Mouse (Mus musculus) granulocyte monocyte progenitor cell, adult 5-6 weeks (primary cell): ENCODE results near the gene Fcgr2b. TPM values are rescaled to one million over a fixed set of nuclear protein-coding genes. Genes with fewer than 3 reads are reported as not detected.

ENCODE experiments used
- ATAC-seq: replicated peaks from 2 replicates; pipeline ENCODE4 v1.8.0; 2016; ENCODE audit warnings: mild to moderate bottlenecking, moderate TSS enrichment, inconsistent platforms; ENCODE audit not compliant: poor library complexity, severe bottlenecking
- total RNA-seq, 2 experiments: library from RNA; stranded (forward) in 1 of 2; stranded (reverse) in 1 of 2; fragments of 200-712, 200-1000 nt in 1 of 2; fragments of >200 nt in 1 of 2; fragmentation: Nextera tagmentation in 1 of 2; gene quantifications; 2 replicates each; pipeline ENCODE4 v1.2.3; 2014 to 2017

The Fcgr2b gene
- total RNA-seq (2014; fragmentation: Nextera tagmentation), result 106 and 115 TPM in 2 replicates
- total RNA-seq (2017), result 106 and 143 TPM in 2 replicates

DNA sequence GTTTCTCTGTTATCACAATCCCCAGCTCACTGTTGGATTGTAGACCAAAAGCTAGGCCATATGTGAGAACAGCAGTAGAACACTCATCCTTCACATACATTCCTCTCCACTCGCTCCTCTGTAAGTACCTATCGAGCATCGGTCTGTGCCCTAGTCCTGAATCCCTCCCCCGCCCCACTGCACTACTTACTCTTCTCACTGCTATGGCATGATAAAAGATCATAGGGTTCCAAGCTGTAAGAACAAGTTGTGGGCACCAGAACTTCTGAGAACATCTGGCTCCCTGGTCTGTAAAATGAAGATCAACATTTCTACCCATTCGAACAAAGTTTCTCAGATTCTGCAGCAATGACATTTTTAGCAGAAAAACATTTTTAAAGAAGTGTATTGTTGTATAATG is at the start of gene Fcgr2b:
Gene Fcgr2b, minus strand, starts transcription at position 101 of the 400 bp plus-strand sequence.
- no peak for ATAC-seq

- no peak for ATAC-seq
Measured at GRCm38 (mm10) chr1:171019311-171019950, 43.1 kb upstream of the Fcgr2b start.

DNA sequence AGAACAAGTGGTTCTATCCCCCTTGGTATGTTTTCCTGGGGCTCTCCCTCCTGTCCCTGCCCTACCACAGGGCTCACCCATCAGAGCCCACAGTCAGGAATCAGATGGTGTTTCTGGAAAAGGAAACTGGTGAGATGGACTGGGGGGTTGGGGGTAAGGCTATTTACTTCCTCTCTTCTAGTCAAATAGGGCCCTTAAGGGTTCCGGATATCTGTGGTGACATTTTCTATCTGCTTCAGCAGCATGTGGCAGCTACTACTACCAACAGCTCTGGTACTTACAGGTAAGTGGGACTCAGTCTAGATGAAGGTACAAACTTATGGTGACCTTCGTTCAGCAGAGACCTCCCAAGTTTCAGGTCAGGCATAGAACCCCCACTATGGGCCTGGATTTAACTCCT is 42.4 kb upstream of the Fcgr2b start, which contains the start of gene Fcgr4:
Gene Fcgr4, plus strand, starts transcription at position 184 of the 400 bp plus-strand sequence.
- ATAC-seq, result peak; percentile 17

GRCm38 (mm10) chr1:171017468-171018158 is 41.3 kb upstream of the Fcgr2b start:
- peak; percentile 76 for ATAC-seq

GRCm38 (mm10) chr1:171016676-171017356 is 40.5 kb upstream of the Fcgr2b start:
- ATAC-seq, result peak; percentile 56

GRCm38 (mm10) chr1:171011733-171012132 is 35.4 kb upstream of the Fcgr2b start:
- ATAC-seq, result peak; percentile 52

DNA sequence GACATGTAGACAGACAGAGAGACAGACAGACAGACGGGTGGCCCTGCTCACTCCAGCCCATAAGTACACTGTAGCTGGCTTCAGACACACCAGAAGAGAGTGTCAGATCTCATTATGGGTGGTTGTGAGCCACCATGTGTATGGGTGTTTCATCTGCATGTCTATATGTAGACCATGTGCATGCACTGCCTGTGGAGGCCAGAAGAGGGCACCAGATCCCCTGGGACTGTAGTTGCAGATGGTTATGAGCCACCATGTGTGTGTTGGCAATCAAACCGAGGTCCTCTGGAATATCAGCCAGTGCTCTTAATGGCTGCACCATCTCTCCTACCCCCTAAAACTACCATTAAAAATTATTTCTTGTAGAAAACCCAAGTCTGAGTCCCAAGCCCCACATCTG is 30.6 kb upstream of the Fcgr2b start:
- peak; percentile 31 for ATAC-seq

GRCm38 (mm10) chr1:171006335-171006734 is 30.0 kb upstream of the Fcgr2b start:
- ATAC-seq, result peak; percentile 92

DNA sequence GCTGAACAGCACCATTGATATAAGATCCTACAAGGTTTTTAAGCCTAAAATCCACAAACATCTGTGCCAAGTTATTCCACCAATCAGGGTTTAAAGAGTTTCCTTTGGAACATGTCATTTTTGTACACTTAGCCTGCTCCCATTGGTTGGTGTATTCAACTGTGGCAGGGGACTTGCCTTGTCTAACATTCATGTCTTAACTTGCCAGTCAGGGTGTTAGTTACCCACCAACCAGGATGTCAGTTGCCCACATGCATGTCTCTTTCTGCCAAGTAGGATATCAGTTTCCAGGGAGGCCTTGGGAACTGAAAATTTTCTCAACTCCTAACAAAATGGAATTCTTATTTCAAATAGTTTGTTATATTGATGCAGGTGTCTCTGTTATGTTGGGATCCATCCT is 29.2 kb upstream of the Fcgr2b start:
- no peak for ATAC-seq

DNA sequence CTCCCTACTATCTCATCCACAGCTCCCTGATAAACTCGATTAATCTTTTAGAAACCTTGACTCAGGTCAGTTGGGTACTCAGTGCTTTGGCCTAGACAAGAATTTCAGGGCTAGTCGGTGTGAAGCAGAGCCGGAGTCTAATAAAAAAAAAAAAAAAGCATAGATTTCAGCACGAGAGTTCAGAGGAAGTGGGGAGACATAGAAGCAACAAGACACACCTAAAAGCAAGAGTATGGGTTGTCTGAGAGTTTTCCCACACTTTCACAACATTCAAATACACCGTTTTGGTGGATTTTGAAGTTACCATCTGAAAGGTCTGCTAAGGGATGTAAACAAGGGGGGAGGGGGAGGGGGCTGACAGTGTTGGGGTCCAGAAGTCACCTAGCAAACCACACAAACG is 28.7 kb upstream of the Fcgr2b start:
- no peak for ATAC-seq

DNA sequence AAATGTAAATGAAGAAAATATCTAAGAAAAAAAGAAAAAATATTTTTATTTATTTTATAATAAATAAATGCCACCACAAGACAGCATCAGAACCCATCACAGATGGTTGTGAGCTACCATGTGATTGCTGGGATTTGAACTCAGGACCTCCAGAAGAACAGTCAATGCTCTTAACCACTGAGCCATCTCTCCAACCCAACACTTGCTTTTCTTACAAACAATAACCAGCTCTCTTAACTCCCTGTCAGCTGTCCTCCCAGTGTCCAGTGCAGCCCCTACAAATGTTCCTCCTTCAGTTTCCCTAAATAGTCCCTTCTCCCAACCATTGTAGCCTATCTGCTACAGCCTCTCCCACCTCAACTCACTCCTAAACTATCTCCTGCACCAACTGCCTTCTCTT is 23.5 kb upstream of the Fcgr2b start:
- ATAC-seq, result no peak

GRCm38 (mm10) chr1:170997756-170998655 is 21.7 kb upstream of the Fcgr2b start:
- peak; percentile 93 for ATAC-seq

- peak; percentile 60 for ATAC-seq
Measured at GRCm38 (mm10) chr1:170996753-170997152, 20.4 kb upstream of the Fcgr2b start.

DNA sequence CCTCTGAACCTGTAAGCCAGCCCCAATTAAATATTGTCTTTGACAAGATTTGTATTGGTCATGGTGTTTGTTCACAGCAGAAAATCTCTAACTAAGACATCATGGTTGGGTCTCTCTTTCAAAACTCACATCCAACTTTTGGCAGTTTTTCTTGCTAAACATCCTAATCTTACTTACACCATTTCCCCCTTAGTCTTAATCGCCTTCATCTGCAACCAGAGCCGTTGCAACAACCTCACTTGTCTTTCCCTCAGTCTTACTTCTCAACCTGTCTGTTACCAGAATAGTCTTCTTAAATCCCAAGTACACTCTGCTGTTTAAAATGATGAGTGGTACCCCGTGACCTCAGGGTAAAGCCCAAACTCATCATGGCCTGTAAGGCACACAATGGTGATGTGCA is 19.7 kb upstream of the Fcgr2b start:
- peak; percentile 12; the same call in 1 of the 2 replicates for ATAC-seq

- ATAC-seq, result peak; percentile 56
Measured at GRCm38 (mm10) chr1:170992550-170992949, 16.2 kb upstream of the Fcgr2b start.

GRCm38 (mm10) chr1:170989656-170990055 is 13.3 kb upstream of the Fcgr2b start:
- no peak for ATAC-seq

DNA sequence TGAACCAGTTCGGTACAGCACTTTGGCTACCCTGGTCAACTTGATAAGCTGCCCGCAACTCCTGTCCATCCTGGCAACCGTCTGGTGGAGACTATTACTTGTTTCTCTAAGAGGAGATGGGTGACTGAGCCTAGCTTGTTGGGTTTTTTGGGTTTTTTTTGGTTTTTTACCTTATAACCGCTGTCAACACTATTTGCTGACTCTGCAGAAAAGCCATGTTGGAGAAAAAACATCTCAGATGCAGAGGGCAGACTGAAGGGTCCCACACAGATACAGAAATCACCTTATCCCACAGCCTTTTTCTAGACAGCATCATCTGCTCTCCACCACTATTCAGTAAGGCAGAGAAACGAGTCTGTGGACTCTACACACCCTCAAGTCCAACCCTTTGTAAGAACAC is 9.5 kb upstream of the Fcgr2b start:
- no peak for ATAC-seq

DNA sequence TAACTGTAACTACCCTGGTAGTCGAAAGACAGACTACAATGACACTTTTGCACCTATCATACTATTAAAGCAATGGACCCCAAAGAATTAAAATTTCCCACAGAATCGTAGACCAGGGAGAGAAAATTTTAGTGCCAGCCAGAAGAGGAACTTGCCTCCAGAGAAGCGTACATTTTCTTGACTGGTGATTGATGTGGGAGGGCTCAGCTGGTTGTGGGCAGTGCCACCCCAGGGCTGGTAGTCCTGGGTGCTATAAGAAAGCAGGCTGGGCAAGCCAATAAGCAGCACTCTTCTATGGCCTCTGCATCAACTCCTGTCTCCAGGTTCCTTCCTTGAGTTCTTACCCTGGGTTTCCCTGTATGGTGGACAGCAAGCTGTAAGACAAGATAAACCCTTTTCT is 8.7 kb upstream of the Fcgr2b start:
- peak; percentile 56 for ATAC-seq

- ATAC-seq, result peak; percentile 45; the same call in 1 of the 2 replicates
Measured at GRCm38 (mm10) chr1:170983066-170983465, 6.7 kb upstream of the Fcgr2b start.

DNA sequence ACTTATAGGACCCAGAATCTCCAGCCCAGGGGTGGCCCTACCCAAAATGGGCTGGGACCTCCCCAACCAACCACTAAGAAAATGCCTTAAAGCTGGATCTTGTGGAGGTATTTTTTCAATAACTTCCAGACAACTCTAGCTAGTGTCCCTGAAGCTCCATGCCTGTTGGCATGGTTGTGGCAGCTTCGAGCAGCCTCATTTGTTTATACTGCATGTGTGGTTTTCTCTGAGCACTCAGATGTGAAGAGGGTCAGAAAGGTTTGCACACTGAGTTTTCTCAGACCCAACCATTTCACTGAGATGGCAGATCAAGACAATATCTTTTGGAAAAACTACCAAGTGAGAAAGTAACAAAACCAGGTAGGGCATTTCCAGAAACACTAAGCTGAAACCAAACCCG is 6.0 kb upstream of the Fcgr2b start:
- ATAC-seq, result no peak
